Mouse (Mus musculus): ENCODE data around the gene Olfr800. TPM values are rescaled to one million over a fixed set of nuclear protein-coding genes. Genes with fewer than 3 reads are reported as not detected.

Gene Olfr800
- not detected for total RNA-seq (2021)

- DNase-seq (ENCODE audit: extremely low spot score in 1 of 2, low spot score in 1 of 2), result no peak
Measured at GRCm38 (mm10) chr10:129657394-129657793, at the start of gene Olfr800. Gene Olfr800, plus strand, starts transcription at chr10:129657694.

GRCm38 (mm10) chr10:129612470-129612869 lies 45.0 kb upstream of the Olfr800 start, which contains the start of gene Olfr796:
Gene Olfr796, minus strand, starts transcription at chr10:129612570.
- DNase-seq (ENCODE audit: extremely low spot score in 1 of 2, low spot score in 1 of 2), result no peak

- no peak for DNase-seq (ENCODE audit: extremely low spot score in 1 of 2, low spot score in 1 of 2)
Measured at GRCm38 (mm10) chr10:129621724-129622123, 35.8 kb upstream of the Olfr800 start.

- DNase-seq (ENCODE audit: extremely low spot score in 1 of 2, low spot score in 1 of 2), result no peak
Measured at GRCm38 (mm10) chr10:129623251-129623650, 34.2 kb upstream of the Olfr800 start.

- DNase-seq (ENCODE audit: extremely low spot score in 1 of 2, low spot score in 1 of 2), result no peak
Measured at GRCm38 (mm10) chr10:129627834-129628233, 29.7 kb upstream of the Olfr800 start, which contains the start of gene Olfr798. Gene Olfr798, minus strand, starts transcription at chr10:129627934.

- DNase-seq (ENCODE audit: extremely low spot score in 1 of 2, low spot score in 1 of 2), result no peak
Measured at GRCm38 (mm10) chr10:129637184-129637583, 20.3 kb upstream of the Olfr800 start, which contains the start of gene Olfr799. Gene Olfr799, plus strand, starts transcription at chr10:129637484.

GRCm38 (mm10) chr10:129651763-129652162 lies 5.7 kb upstream of the Olfr800 start:
- no peak for DNase-seq (ENCODE audit: extremely low spot score in 1 of 2, low spot score in 1 of 2)

- DNase-seq (ENCODE audit: extremely low spot score in 1 of 2, low spot score in 1 of 2), result no peak
Measured at GRCm38 (mm10) chr10:129673765-129674164, 16.3 kb downstream of the Olfr800 start, which contains the start of gene Olfr801. Gene Olfr801, minus strand, starts transcription at chr10:129673865.

GRCm38 (mm10) chr10:129688069-129688468 lies 30.6 kb downstream of the Olfr800 start, which contains the start of gene Olfr802:
Gene Olfr802, minus strand, starts transcription at chr10:129688169.
- no peak for DNase-seq (ENCODE audit: extremely low spot score in 1 of 2, low spot score in 1 of 2)

GRCm38 (mm10) chr10:129694186-129694585 lies 36.7 kb downstream of the Olfr800 start, which contains the start of gene Olfr803:
Gene Olfr803, minus strand, starts transcription at chr10:129694286.
- DNase-seq (ENCODE audit: extremely low spot score in 1 of 2, low spot score in 1 of 2), result no peak

- DNase-seq (ENCODE audit: extremely low spot score in 1 of 2, low spot score in 1 of 2), result no peak
Measured at GRCm38 (mm10) chr10:129702910-129703309, 45.4 kb downstream of the Olfr800 start, which contains the start of gene Olfr804. Gene Olfr804, plus strand, starts transcription at chr10:129703210.

Other genes starting within 250 kb of the Olfr800 start
- not detected for gene Olfr786, start 230.4 kb upstream of the Olfr800 start, total RNA-seq (2021)
- not detected for gene Olfr787, start 195.8 kb upstream of the Olfr800 start, total RNA-seq (2021)
- not detected for gene Olfr788, start 186.7 kb upstream of the Olfr800 start, total RNA-seq (2021)
- not detected for gene Olfr789, start 172.9 kb upstream of the Olfr800 start, total RNA-seq (2021)
- gene Olfr790, start 159.2 kb upstream of the Olfr800 start, total RNA-seq (2021), result not detected
- not detected for gene Olfr791, start 135.9 kb upstream of the Olfr800 start, total RNA-seq (2021)
- not detected for gene Olfr792, start 118.5 kb upstream of the Olfr800 start, total RNA-seq (2021)
- not detected for gene Olfr794, start 90.0 kb upstream of the Olfr800 start, total RNA-seq (2021)
- gene Olfr796, start 45.1 kb upstream of the Olfr800 start, total RNA-seq (2021), result not detected
- not detected for gene Olfr798, start 29.8 kb upstream of the Olfr800 start, total RNA-seq (2021)
- gene Olfr799, start 20.2 kb upstream of the Olfr800 start, total RNA-seq (2021), result not detected
- gene Olfr801, start 16.2 kb downstream of the Olfr800 start, total RNA-seq (2021), result not detected
- gene Olfr802, start 30.5 kb downstream of the Olfr800 start, total RNA-seq (2021), result not detected
- gene Olfr803, start 36.6 kb downstream of the Olfr800 start, total RNA-seq (2021), result not detected
- not detected for gene Olfr804, start 45.5 kb downstream of the Olfr800 start, total RNA-seq (2021)
- not detected for gene Olfr805, start 71.7 kb downstream of the Olfr800 start, total RNA-seq (2021)
- not detected for gene Olfr806, start 84.2 kb downstream of the Olfr800 start, total RNA-seq (2021)
- gene Olfr807, start 100.1 kb downstream of the Olfr800 start, total RNA-seq (2021), result not detected
- gene Olfr808, start 107.8 kb downstream of the Olfr800 start, total RNA-seq (2021), result not detected
- not detected for gene Olfr809, start 116.9 kb downstream of the Olfr800 start, total RNA-seq (2021)
- not detected for gene Olfr810, start 137.2 kb downstream of the Olfr800 start, total RNA-seq (2021)
- not detected for gene Olfr811, start 146.7 kb downstream of the Olfr800 start, total RNA-seq (2021)
- not detected for gene Olfr812, start 188.4 kb downstream of the Olfr800 start, total RNA-seq (2021)
- not detected for gene Olfr813, start 197.7 kb downstream of the Olfr800 start, total RNA-seq (2021)
- gene Olfr814, start 222.2 kb downstream of the Olfr800 start, total RNA-seq (2021), result not detected
- gene Olfr815, start 248.2 kb downstream of the Olfr800 start, total RNA-seq (2021), result not detected